Mouse (Mus musculus): ENCODE data around the gene Slc45a3. TPM values are rescaled to one million over a fixed set of nuclear protein-coding genes. Genes with fewer than 3 reads are reported as not detected.

Slc45a3 gene
- polyA plus RNA-seq, 1 experiment = 0.74 TPM

DNA sequence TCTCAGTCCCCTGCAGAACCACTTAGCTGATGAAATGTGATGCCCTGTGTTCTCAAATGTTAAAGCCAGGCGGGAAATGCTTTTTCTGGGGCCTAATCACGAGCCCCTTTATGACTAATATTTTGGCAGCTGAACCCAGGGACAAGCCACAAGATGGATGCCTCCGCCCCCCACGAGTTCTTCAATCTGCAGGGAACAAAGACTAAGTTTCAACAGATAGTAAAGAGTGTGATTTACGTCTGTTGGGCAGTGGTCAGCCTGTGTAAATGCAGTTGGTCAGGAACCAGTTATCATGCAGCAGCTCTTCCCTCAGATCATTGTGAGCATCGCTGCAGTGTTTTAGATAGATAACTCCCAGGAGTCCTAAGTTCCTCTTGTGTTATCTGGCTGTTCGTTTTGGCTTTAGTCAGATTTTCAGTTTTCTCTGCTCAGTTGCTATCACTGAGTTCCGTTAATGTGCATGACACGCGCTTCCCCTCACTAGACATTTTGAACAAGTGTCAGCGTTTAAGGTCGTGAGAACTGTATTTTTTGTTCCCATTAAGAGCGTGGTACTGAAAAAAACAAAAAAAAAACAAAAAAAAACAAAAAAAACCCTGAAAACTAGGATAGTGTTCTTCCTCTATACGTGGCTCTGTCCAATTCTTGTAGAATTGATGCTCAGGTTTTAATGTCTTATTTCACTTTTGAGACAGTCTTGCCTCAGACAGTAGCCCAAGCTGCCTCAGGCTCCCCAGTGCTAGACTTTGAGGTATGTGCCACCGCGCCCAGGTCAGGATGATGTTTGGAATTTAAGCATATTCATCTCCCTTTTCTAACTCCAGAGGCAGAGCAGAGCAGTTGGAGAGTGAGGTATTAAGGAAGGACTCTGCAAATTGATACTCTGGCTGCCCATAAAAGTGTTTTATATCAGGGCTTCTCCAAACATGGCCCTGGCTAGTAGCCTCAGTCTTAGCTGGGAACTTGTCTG, 19.9 kb upstream of the Slc45a3 start:
- TF ChIP-seq E2F4 (IDR thresholded peaks at IDR 0.05; ENCODE audit: insufficient read depth) (peak; percentile 33), USF1 (IDR thresholded peaks at IDR 0.05; ENCODE audit: low read depth) (peak; percentile 44), MYOD1 (IDR thresholded peaks at IDR 0.05; ENCODE audit: control insufficient read depth in 1 of 3, insufficient read length in 2 of 3, low read depth in 2 of 3) (no peak)
- Histone ChIP-seq H3K27me3 (ENCODE audit: control insufficient read depth, insufficient read depth, insufficient read length) (no peaks in the 10 kb centered on the region), H3K4me2 (ENCODE audit: low read depth) (peak overlapping the region; percentile 52), H3K36me3 (ENCODE audit: control insufficient read depth, insufficient read depth) (no peaks in the 10 kb centered on the region), H3K4me3 (no peak overlapping the region), H3ac (ENCODE audit: control insufficient read depth, insufficient read length) (no peak overlapping the region), H3K79me2 (ENCODE audit: control insufficient read depth, insufficient read depth) (no peaks in the 10 kb centered on the region)

DNA sequence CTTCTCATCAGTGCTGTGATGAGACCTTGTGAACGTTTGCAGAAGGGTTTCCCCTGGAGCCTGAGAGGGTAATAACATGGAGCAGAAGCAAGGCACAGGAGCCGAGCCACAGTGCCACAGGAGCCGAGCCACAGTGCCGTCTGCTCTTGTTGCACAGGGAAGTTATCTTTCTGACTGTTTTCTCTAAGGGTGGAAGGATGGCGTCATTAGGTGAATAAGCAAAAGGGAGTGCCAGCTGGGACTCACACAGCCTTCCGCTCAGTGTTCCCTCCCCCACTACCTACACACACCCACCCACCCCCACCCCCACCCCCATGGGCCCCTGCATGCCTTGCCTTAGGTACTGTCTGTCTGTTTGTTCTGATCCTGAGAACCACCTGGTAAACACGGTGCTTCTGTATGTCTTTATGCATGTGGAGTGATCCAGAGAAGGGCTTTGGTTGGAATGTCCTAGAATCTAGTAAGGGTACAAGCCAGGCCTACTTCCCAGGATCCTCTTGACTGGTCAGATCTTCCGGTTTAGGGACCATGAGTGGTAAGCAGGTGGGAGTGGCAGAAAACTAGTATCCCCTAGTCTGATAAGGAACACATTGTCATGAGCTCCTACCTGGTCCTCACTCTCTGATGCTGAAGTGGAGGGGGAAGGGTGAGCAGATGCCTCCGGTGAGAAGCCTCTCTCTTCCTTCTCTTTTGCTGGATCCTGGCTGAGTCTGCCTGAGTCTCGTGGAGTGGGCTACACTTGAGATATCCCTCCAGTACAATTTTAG, 16.9 kb upstream of the Slc45a3 start:
- no peak overlapping the region for H3ac ChIP-seq (ENCODE audit: control insufficient read depth, insufficient read length)
- no peaks in the 10 kb centered on the region for H3K36me3 ChIP-seq (ENCODE audit: control insufficient read depth, insufficient read depth)
- TF ChIP-seq TCF3 (IDR thresholded peaks at IDR 0.05; ENCODE audit: insufficient read length, low read depth) (no peak), USF1 (IDR thresholded peaks at IDR 0.05; ENCODE audit: low read depth) (no peak), SRF (IDR thresholded peaks at IDR 0.05; ENCODE audit: control insufficient read depth, insufficient read length, low read depth) (no peak), MYOD1 (IDR thresholded peaks at IDR 0.05; ENCODE audit: control insufficient read depth in 1 of 3, insufficient read length in 2 of 3, low read depth in 2 of 3) (no peak), TCF12 (IDR thresholded peaks at IDR 0.05; ENCODE audit: insufficient read depth, poor library complexity, severe bottlenecking) (no peak), E2F4 (IDR thresholded peaks at IDR 0.05; ENCODE audit: insufficient read depth) (no peak), MYOG (IDR thresholded peaks at IDR 0.05; ENCODE audit: control insufficient read depth in 1 of 3, insufficient read depth in 1 of 3, insufficient read length in 2 of 3, low read depth in 2 of 3) (no peak)
- H3K4me3 ChIP-seq = no peak overlapping the region
- no peaks in the 10 kb centered on the region for H3K27me3 ChIP-seq (ENCODE audit: control insufficient read depth, insufficient read depth, insufficient read length)
- no peaks in the 10 kb centered on the region for H3K79me2 ChIP-seq (ENCODE audit: control insufficient read depth, insufficient read depth)
- H3K4me2 ChIP-seq (ENCODE audit: low read depth) = no peak overlapping the region

DNA sequence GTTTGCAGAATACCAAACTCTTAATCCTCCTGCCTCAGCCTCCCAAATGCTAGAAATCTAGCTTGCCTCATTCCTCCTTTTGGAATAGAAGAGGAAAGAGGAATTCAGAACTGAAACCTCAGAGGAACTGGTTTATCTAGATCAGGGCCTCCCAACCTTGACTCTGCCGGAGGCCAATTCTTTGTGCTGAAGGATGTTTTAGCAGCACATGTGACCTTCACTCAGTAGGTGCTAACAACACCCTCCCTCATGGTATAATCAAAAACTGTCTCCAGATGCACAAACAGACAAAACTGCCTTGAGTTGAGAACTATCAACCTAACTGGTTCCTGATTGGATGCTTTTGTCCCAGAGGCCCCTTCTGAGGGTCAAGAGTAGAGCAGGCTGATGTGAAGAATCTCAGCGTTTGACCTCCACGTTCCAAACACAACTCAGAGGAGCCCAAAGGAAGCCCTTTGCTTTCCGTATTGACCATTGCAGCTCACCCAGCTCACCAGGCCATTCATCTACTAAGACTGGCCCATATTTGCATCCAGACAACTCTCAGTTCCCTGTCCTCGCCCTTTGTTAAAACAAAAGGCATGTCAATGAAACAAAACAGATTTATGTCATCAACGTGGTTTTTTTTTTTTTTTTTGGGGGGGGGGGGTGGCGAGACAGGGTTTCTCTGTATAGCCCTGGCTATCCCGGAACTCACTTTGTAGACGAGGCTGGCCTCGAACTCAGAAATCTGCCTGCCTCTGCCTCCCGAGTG, 16.1 kb upstream of the Slc45a3 start:
- no peaks in the 10 kb centered on the region for H3K27me3 ChIP-seq (ENCODE audit: control insufficient read depth, insufficient read depth, insufficient read length)
- H3K36me3 ChIP-seq (ENCODE audit: control insufficient read depth, insufficient read depth) = no peaks in the 10 kb centered on the region
- no peak overlapping the region for H3K4me2 ChIP-seq (ENCODE audit: low read depth)
- no peak overlapping the region for H3K4me3 ChIP-seq
- H3K79me2 ChIP-seq (ENCODE audit: control insufficient read depth, insufficient read depth) = no peaks in the 10 kb centered on the region
- no peak for TF ChIP-seq MYOD1 (IDR thresholded peaks at IDR 0.05; ENCODE audit: control insufficient read depth in 1 of 3, insufficient read length in 2 of 3, low read depth in 2 of 3)
- no peak for TF ChIP-seq MAX (IDR thresholded peaks at IDR 0.05; ENCODE audit: low read depth)
- TF ChIP-seq CEBPB (IDR thresholded peaks at IDR 0.05; ENCODE audit: insufficient read depth, poor library complexity, severe bottlenecking) = no peak
- TF ChIP-seq MYOG (IDR thresholded peaks at IDR 0.05; ENCODE audit: control insufficient read depth in 1 of 3, insufficient read depth in 1 of 3, insufficient read length in 2 of 3, low read depth in 2 of 3) = no peak
- TF ChIP-seq TCF3 (IDR thresholded peaks at IDR 0.05; ENCODE audit: insufficient read length, low read depth) = no peak
- TF ChIP-seq POLR2A (IDR thresholded peaks at IDR 0.05; ENCODE audit: insufficient read length, low read depth) = no peak
- no peak for TF ChIP-seq E2F4 (IDR thresholded peaks at IDR 0.05; ENCODE audit: insufficient read depth)
- TF ChIP-seq REST (IDR thresholded peaks at IDR 0.05; ENCODE audit: insufficient read depth, insufficient read length) = no peak
- TF ChIP-seq POLR2AphosphoS2 (IDR thresholded peaks at IDR 0.05; ENCODE audit: insufficient read length, low read depth) = no peak
- no peak for TF ChIP-seq USF1 (IDR thresholded peaks at IDR 0.05; ENCODE audit: low read depth)
- no peak for TF ChIP-seq TCF12 (IDR thresholded peaks at IDR 0.05; ENCODE audit: insufficient read depth, poor library complexity, severe bottlenecking)
- TF ChIP-seq SRF (IDR thresholded peaks at IDR 0.05; ENCODE audit: control insufficient read depth, insufficient read length, low read depth) = no peak
- H3ac ChIP-seq (ENCODE audit: control insufficient read depth, insufficient read length) = no peak overlapping the region

DNA sequence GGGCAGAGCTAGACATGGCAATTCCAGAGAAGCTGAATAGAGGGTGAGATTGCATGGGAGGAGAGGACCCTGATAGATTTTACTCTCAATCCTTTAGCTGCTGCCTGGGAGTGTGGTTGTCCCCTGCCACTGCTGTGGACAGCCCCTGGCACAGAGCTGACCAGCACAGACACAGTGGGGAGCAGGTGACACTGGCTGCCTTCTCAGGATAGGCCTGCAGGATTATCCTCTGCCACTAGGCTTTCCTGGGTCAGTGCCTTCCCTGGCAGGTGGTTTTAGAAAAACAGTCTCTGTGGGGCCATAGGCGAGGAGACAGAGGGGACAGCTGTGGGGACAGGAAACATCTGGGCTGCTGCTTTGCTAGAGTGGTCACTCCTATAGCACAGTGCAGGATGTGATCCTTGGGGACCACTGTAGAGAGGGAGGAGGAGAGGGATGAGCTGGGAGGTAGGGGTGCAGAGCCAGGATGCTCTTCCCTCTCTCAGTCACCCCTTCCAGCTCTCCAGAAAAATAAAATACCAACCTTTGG, 14.7 kb upstream of the Slc45a3 start:
- H3K4me2 ChIP-seq (ENCODE audit: low read depth) = no peak overlapping the region
- no peak overlapping the region for H3ac ChIP-seq (ENCODE audit: control insufficient read depth, insufficient read length)
- no peaks in the 10 kb centered on the region for H3K79me2 ChIP-seq (ENCODE audit: control insufficient read depth, insufficient read depth)
- no peak overlapping the region for H3K4me3 ChIP-seq
- H3K36me3 ChIP-seq (ENCODE audit: control insufficient read depth, insufficient read depth) = no peaks in the 10 kb centered on the region
- H3K27me3 ChIP-seq (ENCODE audit: control insufficient read depth, insufficient read depth, insufficient read length) = no peaks in the 10 kb centered on the region
- TF ChIP-seq MYOG (IDR thresholded peaks at IDR 0.05; ENCODE audit: control insufficient read depth in 1 of 3, insufficient read depth in 1 of 3, insufficient read length in 2 of 3, low read depth in 2 of 3) (no peak), SRF (IDR thresholded peaks at IDR 0.05; ENCODE audit: control insufficient read depth, insufficient read length, low read depth) (no peak), E2F4 (IDR thresholded peaks at IDR 0.05; ENCODE audit: insufficient read depth) (no peak), TCF12 (IDR thresholded peaks at IDR 0.05; ENCODE audit: insufficient read depth, poor library complexity, severe bottlenecking) (no peak)
